Mouse (Mus musculus) cerebellum, postnatal 36 days (tissue): ENCODE results near the gene Shc2.

Experiments
- DNase-seq, 2 experiments: peaks; one replicate each; pipeline ENCODE4 v3.0.0; 2021 to 2022; ENCODE audit warnings: mixed read lengths in 2 of 2

Shc2 gene

DNA sequence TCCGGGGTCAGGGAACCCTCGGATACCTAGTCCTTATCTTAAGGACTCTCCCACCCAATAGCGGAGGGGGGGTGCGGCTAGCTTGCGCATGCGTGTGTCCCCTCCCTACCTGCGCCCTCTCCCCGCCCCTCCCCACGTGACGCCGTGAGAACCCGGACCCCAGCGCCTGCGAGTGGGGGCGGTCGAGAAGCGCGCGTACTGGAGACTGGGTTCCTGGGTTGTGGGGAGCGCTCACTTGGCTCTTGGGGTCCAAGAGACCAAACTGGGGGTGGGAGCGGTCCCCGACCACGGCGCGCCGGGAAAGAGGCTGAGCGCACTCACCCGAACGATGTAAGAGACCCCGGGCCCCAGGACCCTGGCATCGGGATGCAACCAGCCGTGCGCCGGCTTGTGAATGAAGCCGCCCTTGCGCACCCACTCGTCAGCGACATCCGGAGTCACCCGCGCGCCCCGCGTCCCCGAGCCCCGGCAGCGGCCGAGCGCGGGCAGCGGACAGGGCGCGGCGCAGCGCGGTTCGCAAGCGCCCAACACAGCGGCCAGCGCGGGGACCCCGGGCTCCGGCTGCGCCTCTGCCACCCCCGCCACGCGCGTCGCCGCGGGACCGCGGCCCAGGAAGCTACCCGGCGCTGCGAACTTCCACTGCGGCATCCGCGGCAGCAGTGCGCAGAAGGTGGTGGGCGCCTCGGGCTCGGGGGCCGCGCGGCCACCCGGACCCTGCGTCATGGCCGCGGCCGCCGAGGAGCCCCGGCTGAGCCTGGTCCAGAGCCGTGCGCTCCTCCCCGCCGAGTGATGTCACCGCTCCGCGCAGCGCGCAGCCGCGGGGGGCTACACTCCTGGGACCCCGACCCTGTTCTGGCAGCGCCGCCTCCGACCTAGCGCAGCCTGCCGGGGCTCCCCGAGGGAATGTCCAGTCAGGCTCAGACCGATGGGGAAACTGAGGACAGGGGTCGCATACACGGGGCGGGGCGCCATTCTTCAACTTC, at the start of gene Shc2:
TSS of gene Shc2 (minus strand) at position 791 of the 983 bp plus-strand sequence.
- peak; percentile 77 to 88 for DNase-seq

GRCm38 (mm10) chr10:79687513-79687912, 49.8 kb upstream of the Shc2 start:
- DNase-seq: no peak

- DNase-seq: no peak
Measured at GRCm38 (mm10) chr10:79686691-79687090, 49.0 kb upstream of the Shc2 start.

DNA sequence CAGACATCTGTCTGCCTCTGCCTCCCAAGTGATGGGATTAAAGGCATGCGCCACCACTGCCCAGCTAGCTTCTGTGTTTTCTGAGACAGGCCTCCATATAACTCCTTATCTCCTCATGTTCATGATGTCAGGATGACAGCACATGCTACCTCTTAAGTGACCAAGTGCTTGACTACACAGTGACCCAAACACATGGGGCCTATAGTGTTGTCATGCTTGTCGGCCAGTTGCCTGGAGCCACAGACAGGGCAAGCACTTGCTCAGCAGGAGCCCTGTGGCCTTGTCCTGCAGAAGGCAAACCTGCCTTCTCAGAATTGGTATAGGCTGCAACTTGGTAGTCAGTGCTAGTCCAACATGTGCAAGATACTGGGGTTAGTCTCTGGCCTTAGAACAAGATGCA, 48.5 kb upstream of the Shc2 start:
- DNase-seq: no peak

- DNase-seq: no peak
Measured at GRCm38 (mm10) chr10:79684770-79685600, 47.3 kb upstream of the Shc2 start.

GRCm38 (mm10) chr10:79683726-79684640, 46.3 kb upstream of the Shc2 start:
- DNase-seq: no peak

- peak; percentile 41 to 50 for DNase-seq
Measured at GRCm38 (mm10) chr10:79682916-79683582, 45.3 kb upstream of the Shc2 start.

DNA sequence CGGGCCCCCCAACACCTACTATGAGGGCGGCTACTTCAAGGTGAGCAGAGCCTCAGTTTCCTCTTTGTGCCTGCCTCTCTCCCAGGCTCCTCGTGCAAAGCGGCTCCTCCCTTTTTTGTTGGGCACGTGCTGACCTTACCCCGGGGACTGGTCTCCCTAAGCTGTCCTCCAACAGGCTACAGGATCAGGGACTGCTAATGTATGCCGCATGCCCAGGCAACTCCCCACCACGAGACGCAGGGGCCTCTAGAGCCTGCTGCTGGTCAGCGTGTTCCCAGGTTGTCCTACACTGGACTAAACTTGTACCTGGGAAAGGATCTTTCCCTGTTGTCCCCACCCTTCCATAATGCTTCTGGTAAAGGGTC, 44.8 kb upstream of the Shc2 start:
- peak in 1 of 2 experiments; percentile 25 for DNase-seq

DNA sequence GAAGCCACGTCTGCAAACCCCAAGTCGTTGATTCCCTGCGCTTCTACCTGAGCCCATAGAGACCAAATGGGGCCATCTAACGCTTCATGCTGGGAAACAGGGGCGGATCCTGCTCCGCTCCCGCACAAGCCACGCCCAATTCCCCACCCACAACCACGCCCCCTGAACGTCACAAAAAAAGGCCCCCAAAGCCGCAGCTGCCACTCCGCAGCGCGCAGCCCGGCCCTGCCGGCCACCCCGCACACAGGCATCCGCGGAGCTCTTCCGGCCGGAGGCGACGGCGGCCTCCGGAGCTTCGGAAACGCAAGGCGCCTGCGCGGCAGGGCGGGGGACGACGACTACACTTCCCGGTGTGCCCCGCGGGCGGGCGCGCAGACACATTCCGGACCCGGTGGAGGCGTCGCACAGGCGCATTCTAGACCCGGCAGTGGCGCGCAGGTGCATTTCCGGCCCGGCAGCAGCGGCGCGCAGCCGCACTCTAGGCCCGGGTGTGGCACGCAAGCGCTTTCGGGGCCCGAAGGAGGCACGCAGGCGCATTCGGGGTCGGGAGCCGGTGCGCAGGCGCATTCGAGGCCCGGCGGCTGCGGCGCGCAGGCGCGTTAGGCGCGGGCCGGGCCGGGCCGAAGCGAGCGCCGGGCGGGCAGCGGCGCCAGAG, 44.0 kb upstream of the Shc2 start, which contains the start of gene Cdc34:
TSS of gene Cdc34 (plus strand) at position 605 of the 655 bp plus-strand sequence.
- peak; percentile 99 for DNase-seq

GRCm38 (mm10) chr10:79680606-79681495, 43.1 kb upstream of the Shc2 start:
- no peak for DNase-seq

DNA sequence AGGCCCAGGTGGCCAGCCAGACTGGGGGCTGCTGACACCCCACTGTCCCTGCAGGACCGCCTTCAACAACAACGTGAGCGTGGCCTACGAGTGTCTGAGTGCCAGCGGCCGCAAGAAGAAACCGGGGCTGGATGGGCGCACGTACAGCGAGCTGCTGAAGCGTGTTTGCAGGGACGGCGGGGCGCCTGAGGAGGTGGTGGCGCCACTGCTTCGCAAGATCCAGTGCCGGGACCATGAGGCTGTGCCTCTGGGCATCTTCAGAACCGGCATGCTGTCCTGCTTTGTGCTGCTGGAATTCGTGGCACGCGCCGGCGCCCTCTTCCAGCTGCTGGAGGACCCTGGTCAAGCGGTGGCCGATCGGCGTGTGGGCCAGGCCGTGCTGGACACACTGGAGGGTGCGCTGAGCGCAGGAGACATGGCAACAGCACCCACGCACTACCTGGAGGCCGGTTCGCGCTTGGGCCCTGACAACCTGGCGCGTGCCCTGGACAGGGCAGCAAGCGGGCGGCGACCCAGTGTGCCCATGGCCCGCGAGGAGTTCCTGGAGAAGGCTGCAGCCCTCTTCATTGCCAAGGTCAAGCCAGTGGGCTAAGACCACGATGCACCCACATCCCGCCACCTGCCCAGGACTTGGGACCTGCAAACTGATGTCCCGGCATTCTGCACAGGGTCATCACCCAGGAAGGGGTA, 37.8 kb upstream of the Shc2 start:
- DNase-seq: no peak

- DNase-seq: no peak
Measured at GRCm38 (mm10) chr10:79673054-79673453, 35.3 kb upstream of the Shc2 start.

GRCm38 (mm10) chr10:79672088-79672455, 34.4 kb upstream of the Shc2 start:
- no peak for DNase-seq

DNA sequence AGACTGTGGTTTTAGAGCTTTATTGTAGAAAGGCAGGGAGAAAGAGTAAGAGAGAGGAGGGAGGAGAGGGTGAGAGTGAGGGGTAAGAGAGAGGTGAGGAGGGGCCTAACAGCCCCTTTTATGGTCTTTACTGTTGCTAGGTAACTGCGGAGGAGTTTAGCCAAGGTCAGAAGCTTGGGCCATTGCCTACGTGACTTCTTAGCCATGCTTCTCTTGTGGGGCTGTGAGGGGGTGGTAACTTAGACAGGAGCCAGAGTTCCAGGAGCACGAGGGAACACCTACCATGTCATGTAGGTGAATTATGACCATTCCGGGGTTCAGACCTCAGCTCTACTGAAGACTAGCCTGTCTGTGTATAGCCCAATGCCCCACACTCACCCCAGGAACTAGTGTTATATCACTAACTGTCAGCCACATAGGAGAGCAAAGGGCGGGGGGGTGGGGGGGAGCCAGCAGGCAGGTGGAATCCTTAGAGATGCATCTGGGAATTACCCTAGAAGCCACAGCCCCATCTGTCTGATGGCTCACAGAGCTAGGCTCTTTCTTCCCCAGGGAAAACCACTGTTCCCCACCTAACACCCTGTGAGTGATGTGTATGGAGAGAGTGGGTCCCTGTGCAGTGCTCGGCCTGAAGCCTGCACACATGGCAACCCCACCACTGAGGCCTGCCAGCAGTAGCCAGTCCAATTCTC, 33.8 kb upstream of the Shc2 start:
- no peak for DNase-seq

GRCm38 (mm10) chr10:79670071-79670888, 32.6 kb upstream of the Shc2 start:
- DNase-seq: no peak

- peak; percentile 77 to 78 for DNase-seq
Measured at GRCm38 (mm10) chr10:79669576-79670057, 31.9 kb upstream of the Shc2 start.

DNA sequence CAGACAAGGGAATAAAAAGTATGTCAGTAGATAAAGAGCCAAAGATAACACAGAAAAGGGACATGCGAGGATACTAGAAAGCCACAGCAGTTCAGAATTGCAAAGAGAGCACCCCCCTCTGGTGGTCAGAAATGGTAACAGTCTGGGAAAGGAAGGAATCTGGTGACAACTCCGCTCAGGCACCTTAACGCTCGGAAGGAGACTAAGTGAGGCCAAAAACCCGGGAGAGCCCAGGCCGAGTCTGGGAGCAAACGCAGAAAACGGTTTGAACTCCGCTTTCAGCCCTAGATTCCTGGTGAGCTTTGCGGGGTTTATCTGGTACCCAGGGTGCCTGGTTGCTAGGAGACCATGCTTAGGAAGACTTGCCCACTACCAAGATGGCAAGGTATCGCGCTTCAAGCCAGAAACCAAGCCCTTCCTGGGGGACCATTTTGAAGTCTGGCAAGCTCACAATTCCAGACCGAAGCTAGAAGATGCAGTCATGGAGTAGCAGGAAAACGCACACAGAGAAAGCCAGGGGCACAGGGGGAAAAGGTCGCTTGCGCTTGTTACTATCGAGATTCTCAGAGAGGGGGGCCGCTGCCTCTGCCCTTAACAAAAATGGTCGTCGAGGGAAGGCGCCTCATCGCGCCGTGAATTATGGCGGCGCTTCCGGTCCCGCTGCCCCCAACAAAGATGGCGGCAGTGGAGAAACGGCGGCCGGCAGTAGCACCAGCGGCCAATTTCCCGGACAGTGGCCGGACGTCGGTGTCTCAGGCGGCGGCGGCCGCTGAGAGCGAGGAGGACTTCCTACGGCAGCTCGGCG, 31.3 kb upstream of the Shc2 start, which contains the start of gene Tpgs1:
TSS of gene Tpgs1 (plus strand) at position 599 of the 805 bp plus-strand sequence.
- DNase-seq: peak; percentile 85 to 97
